Mouse (Mus musculus) heart, adult 2 months (tissue): ENCODE measurements around the gene Zfp568.

Source experiments
- CTCF ChIP-seq: fragments of 200-600 bp; IDR thresholded peaks from 2 replicates; pipeline ENCODE4 v1.8.1; 2022; ENCODE audit warnings: antibody characterized with exemption, mild to moderate bottlenecking, moderate library complexity
- EP300 ChIP-seq: fragments of 200-500 bp; IDR thresholded peaks from 2 replicates; pipeline ENCODE4 v1.6.1; 2011; ENCODE audit warnings: low read depth, low read length, control low read depth; ENCODE audit not compliant: insufficient read depth
- POLR2A ChIP-seq: fragments of 200-500 bp; IDR thresholded peaks from 2 replicates; pipeline ENCODE4 v1.6.1; 2011; ENCODE audit warnings: mild to moderate bottlenecking, low read depth, low read length, control low read depth; ENCODE audit not compliant: insufficient read depth

- TF ChIP-seq CTCF (no peak), POLR2A (no peak), EP300 (no peak)
Observed at GRCm38 (mm10) chr7:30019543-30019942, 35.8 kb downstream of the Zfp568 start.
